Mouse (Mus musculus) urinary bladder, adult 2 months (tissue): ENCODE data around the gene Atrnl1. TPM values are rescaled to one million over a fixed set of nuclear protein-coding genes. Genes with fewer than 3 reads are reported as not detected.
A peak's percentile ranks its signal among the peaks of the same experiment; 100 is the strongest.
"Not testable (repeated sequence)": the region's sequence is repeated elsewhere in the genome, so short reads cannot be mapped to it uniquely, and the experiment has no call there.

Experiments
- DNase-seq: peaks from one replicate; pipeline ENCODE4 v3.0.0; 2022; ENCODE audit warnings: low spot score
- polyA plus RNA-seq: library from polyadenylated mRNA; depleted of rRNA; stranded (reverse); fragments of >200 nt; gene quantifications from 2 replicates; pipeline ENCODE4 v1.2.3, GENCODE M21; 2012

The Atrnl1 gene
- polyA plus RNA-seq, 1 experiment = 10.9 TPM

DNA sequence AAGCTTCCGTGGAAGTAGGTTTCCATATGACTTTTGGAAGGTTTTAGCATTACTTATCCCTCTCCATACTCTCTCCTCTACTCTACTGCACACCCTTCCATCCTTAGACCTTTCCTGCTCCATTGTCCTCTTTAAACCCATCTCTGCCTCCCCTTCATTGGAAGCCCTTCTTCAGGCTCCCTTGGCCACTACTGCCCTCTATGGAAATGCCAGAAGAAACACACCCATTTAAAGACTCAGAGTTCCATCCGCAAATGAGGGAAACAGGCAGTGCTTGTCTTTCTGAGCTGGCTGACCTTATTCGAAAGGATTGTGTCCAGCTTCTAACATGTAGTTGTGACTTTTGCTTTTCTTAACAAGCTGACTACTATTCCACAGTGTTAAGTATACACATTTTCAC lies 81.7 kb downstream of the Atrnl1 start:
- no peak for DNase-seq

DNA sequence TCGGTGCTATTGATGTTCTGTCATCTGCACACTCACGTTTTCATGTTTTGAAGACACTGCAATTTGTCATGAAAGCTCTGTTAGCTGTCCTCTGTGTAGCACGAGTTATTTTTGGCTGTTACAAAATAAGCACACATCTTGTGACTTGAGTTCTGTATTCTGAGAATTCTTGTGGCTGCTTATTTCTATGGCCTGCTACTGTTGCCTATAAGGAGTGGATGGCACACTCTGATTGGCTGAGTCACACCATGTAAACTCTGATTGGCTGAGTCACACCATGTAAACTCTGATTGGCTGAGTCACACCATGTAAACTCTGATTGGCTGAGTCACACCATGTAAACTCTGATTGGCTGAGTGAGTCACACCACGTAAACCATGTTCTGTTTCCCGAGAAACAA lies 85.9 kb downstream of the Atrnl1 start:
- DNase-seq = not testable (repeated sequence)

DNA sequence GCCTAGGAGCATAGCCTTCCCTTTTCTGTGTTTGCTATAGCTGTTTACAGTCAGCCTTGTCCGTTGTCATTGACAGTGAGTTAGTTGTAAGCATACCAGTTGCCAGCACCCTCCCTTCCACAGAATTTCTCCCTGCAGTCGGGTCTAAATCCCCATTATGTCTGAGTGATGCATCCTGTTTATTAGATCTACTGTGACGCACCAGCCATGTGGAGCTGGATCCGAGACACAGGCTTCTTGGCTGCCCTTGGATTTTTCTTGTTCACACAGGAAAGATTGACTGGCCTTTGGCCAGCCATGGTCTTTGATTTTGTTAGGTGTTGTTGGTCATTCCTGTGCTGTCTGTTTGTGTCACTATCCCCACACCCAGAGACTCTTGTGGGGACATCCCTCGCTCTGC lies 102.3 kb downstream of the Atrnl1 start:
- no peak for DNase-seq

DNA sequence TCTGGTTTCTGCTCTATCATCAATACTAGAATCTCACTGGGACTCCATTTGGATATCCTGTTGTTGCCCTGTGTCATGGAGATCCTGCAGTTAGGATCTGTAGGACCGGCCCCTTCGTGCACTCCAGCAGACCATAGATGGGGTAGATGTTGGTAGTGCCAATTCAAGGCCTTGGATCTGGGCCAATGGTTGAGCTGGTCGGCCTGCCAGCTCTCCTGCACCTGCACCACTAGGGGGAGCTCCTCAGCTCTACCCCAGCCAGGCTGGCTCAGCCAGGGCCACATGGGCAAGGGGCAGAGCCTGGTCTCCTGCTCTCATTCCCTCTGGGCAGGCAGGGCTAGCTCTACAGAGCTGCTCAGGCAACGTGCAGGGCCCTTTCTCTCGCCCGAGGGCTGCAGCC lies 114.1 kb downstream of the Atrnl1 start:
- DNase-seq = peak; percentile 33

DNA sequence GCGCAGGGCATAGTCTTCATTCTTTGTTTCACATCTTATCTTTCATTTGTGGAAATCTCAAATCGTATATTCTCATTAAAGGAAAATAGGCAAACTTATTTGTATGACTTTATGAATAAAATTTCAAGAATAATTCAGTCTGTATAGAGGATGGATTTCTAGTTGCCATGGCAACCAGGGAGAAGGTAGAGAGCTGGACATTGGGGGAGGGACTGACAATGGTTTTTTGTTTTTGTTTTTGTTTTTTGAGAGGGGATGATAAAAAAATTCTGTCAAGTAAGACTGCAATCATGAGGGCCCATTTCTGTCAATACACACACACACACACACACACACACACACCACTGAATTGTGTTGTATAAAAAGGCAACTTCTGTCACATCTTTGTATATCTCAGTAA lies 114.5 kb downstream of the Atrnl1 start:
- DNase-seq = no peak

DNA sequence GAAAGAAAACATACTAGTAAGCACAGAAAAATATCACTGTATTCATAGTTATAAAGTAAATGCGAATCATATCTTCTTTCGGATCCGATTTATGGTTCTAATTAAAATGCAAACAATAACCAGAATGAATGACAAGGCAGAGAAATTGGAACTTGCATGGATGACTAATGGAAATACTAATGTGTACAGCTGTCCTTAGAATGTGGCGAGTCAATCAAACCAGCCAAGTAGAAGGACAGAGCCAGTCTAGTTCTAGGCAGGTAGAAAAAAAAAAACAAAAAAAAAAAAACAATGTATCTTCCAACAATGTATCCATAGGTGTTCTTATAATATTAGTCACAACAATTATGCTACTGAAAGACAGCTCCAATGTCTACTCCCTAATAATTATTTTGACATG lies 116.2 kb downstream of the Atrnl1 start:
- no peak for DNase-seq

DNA sequence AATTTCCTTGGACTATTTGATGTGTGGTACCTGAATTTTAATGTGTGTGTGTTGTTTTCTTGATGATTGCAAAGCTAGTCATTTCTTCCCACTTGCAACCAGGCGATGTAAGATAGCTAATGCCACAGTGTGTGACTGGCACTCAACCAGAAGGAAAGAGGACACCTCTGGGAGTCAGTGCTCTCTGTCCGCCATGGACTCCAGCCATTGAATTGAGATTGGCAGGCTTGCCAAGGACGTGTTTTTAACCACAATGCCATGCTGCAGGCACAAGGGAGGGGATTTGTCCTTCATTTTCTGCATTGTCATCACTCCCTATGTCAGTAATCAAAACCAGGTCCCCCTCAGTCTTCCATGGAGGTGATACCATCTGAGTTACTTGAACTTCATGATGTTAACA lies 126.6 kb downstream of the Atrnl1 start:
- DNase-seq = no peak

DNA sequence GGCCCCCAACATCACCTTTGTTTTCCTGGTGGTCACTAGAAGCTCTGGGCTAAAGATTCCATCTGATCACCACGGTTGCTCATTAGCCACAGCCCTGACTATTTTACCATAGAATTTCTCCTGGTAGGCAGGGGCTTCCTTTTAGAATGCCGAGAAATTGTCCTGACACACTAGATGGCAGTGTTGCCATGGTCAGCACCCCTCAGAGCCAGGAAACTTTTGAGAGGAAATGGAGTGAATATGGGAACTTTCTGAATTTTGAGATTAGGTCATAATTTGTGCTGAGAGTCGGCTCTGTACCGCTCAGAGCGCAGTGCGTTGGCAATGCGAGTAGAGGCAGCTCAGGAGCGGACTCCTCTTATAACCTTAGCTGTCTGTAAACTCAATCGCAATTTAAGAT lies 134.7 kb downstream of the Atrnl1 start:
- DNase-seq = no peak

DNA sequence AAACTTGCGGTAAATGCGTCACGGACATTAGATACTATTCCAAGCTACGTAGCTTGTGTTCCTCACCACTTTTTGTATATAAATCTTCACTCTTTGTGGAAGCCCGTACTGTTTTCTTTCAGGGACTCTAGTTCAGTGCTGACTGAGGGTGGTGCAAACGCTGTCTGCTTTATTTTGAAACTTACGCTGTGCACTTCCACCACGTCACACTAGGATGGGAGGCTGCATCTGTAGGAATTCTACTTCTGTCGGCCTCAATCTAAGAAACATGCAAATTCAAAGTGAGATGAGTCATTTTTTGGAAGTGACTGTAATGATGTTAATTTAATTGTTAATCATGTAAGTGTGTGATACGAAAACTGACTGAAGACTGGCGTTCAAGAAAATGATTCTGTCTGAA lies 135.7 kb downstream of the Atrnl1 start:
- DNase-seq = no peak

DNA sequence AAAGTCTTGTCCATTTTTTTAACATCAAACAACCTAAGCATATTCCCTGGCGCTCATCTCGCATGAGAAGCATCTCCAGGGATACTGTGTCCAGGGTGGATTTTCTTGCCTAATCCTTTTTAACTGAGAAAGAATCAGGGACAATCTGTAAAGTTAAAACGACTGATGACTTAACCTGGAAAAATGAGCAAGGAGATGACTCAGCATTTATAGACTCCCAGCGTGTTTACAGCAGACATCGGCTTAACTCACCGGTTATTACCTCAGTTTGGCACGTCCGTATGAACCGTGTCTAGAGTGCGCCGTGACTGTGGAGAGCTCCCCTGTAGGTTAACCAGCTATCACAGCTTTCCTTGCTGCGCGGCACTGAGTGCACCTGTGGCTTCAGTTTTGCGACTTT lies 141.4 kb downstream of the Atrnl1 start:
- DNase-seq = no peak

DNA sequence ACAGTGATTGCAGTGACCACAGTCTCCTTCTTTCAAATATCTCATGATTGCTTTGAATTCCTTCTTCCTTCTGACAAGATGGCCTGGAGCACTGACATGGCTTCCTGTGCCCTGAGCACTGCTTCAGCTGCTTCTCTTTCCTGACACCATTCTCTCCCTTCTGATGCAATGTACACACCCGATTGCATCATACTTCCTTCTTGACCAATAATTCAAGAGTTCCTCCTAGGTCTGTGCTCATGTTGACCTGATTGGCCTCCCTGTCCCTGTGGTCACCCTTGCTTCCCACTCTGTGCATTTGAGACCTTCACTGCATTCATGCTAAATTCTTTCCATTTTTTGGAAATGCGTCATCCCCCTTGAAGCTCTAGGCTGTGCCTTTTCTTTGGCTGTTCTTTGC lies 151.7 kb downstream of the Atrnl1 start:
- DNase-seq = no peak

DNA sequence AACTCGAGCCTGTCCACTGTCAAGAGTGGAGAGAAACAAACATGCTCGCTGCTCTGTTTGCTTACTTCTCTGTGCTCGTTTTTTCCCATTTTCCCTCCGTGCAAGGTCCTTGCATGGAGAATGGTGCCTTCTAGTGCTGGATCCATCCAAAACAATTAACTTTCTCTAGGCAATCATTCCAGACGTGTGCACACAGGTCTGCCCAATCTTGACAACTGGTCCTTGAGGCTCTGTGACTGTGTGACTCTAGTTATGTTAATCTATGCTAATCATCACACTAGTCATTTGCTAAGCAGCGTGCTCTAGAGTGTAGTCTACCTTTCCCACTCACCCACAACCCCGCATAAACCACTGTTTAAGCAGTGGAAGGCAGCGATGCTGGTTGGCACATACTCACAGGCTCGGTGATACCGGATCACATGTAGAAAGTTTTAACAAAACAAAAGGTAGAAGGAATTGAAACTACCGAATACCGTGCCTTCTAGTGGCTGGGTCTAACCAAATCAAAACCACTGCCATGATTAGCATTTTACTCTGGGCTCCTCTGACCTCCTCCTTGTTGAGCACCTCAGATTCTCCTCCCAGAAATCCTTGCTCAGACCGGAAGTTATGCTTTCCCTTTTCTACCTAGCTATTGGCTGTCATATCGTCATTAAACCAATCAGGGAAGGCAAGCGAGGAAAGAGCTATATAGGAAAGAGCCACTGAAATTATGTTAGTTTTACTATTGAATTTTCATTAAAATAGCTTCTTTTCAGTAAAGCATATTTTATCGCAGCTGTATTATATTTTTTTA lies 153.9 kb downstream of the Atrnl1 start:
- DNase-seq = no peak

DNA sequence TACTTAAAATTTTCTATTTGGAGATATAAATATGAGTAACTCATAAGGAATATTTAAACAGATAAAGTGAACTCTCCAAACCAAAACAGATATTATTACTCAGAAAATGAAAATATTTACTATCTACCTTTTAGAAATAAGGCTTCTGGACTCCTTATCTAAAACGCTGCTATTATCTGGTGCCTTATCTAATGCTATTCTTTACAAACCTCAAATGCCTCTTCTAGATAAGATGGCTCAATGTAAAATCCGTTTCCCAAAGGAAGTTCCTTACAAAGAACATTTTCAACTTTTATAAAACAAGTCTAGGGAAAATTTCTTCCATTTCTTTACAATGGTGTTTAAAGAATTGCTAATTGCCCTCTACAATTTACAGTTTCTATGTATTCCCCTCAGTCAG lies 156.2 kb downstream of the Atrnl1 start:
- no peak for DNase-seq

DNA sequence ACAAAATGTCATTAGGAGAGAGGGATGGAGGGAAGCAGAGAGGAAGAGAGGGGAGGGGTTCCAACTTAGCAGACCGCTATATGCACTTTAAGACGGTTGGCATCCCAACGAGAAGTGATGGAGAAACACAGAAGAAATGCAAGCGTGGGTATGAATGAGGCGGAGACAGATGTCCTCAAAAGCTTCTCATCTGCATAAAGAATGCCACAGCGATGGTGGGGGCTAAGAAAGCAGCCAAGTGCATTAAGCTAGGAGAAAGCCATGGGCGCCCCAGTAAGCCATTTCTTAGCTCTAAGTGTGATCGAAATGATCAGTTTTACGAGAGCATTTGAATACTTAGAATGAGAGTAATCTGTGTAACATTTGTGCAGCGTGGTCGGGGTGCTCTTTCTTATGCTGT lies 157.8 kb downstream of the Atrnl1 start:
- DNase-seq = no peak

DNA sequence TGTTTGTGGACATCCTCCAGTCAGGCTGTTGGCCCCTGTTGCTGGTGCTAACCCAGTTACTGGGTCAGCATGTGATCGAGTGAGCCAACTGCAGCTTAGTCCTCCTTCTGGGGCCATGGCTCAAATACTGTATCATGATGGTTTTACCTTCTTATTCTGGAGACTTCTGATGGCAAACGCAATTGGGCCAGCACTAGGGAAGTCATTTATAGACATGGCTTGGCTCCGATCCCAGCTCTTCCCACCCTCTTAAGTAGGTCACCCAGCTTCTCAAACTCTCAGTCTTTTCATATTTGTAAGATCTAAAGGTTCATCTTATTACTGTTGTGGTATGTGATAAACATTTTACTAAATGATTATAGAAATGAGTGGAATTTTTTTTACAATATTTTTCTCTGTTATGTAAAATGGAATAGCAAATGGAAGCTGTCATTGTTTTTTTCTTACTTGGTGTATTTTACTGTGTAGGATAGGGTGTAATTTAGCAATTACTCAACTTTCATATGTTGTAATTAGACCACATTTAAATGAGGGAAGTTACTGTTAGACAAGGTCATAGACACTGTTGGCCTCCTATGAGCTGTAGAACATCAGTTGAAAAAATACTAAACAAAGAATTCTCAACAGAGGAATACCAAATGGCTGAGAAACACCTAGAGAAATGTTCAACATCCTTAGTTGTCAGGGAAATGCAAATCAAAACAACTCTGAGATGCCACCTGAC lies 171.7 kb downstream of the Atrnl1 start:
- DNase-seq = no peak

DNA sequence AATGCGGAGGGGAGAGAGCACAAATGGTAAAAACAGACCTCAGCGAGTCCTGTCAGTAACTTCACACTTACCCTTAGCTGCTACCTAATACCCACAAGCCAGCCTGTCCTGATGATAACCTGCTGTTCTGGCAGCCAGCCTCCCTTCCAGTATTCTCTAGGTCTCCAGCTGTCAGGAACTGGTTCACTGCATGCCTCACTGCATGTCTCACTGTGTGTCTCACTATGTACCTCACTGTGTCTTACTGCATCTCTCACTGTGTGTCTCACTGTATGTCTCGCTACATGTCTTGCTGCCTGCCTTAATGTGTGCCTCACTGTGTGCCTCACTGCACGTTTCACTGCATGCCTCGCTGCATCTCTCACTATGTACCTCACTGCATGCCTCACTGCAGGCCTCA lies 175.9 kb downstream of the Atrnl1 start:
- no peak for DNase-seq

DNA sequence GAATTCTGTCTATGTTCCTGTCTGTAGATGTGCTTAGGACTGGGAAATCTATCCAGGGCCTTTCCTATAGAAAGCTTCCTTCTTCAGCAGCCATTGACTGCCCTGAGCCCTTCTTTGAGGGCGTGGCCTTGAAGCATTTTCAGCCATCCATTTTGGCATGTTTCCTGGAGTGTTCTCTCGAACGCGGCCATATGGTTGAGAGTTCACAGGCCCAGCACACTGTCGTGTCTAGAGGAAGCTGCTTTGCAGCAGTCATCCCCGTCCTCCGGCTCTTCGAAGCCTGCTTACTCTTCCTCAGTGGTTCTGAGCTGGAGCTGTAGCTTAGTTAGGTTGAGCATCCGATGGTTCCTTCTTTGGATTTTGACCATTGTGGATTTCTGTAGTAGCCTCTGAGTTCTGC lies 191.4 kb downstream of the Atrnl1 start:
- no peak for DNase-seq

DNA sequence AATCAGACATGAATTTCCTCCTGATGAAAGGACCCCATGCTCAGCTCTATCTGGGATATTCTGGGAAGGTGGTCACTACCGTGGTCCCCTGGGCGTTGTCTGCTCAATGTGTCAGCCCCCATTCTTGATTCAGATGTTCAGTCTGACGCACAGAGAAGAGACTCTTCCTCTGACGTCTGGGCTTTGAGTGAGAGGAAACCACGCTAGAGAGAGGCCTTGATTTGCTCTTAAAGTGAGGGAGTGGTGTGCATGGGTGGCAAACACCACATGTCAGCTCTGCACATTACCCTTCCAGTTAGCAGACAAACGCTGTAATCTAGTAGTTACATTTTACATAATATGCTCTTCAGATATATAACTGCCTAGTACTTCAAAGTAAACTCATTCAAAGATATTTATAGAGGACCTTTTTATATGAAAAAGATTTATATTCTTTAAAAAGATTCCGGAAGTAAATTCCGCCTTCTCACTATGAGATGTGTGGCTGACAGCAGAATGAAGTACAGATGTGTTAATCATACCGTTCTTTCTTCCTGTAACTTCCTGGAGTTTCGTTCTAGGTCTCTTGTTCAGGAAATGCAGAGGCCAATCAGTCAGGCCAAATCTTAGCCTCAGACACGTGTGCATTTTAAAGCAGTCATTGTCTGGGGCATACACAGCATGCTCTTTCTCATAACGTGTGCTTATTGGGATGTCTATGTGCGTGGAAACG lies 192.1 kb downstream of the Atrnl1 start:
- DNase-seq = no peak

DNA sequence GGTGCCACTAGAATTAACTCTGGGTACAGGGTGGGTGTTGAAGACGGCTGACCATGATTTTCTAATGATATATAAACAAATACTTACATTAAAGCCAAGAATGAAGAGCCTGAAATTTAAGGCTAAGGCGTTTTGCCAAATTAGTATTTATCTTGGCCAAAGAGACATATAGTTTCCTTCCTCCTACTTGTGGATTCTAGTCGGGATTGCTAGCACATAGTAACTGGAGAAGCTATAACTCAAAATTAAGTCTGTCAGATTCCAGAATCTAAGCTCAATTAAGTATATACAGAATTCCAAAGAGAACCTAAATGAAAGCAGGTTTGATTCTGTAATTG lies 192.6 kb downstream of the Atrnl1 start:
- DNase-seq = no peak

DNA sequence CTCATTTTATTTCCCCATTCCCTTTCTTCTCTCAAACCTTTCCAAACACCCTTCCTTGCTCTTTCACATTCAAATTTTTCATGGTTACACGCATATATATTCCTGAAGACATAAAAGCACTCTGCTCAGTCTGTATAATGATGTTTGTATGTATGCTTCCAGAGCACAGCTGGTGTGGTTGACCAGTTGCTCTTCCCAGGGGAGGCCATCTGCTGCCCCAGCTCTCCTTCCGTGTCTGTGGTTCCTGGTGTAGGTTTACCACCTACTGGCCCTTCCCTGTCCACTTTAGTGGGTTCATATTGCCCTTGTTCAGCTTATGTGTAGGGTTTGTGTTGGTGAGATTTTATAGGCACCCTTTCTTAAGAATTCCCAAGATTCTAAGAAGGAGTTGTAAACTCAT lies 197.5 kb downstream of the Atrnl1 start:
- DNase-seq = no peak

DNA sequence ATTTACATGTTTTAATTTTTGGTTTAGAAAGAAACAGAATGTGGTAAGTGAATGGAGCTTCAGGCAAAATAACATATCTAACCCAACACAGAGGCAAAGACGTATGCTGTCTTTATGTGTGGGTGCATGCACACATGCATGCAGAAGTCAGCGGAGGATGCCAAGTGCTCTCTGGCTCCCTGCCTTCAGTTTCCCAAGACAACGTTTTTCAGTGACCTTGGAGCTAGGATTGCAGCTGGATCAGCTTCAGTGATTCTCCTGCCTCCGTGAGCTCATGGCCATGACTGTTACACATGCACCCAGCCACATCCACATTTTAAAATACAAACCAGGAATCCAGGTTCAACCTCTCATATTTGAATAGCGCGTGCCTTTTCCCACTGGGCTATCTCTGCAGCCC lies 203.5 kb downstream of the Atrnl1 start:
- DNase-seq = no peak

DNA sequence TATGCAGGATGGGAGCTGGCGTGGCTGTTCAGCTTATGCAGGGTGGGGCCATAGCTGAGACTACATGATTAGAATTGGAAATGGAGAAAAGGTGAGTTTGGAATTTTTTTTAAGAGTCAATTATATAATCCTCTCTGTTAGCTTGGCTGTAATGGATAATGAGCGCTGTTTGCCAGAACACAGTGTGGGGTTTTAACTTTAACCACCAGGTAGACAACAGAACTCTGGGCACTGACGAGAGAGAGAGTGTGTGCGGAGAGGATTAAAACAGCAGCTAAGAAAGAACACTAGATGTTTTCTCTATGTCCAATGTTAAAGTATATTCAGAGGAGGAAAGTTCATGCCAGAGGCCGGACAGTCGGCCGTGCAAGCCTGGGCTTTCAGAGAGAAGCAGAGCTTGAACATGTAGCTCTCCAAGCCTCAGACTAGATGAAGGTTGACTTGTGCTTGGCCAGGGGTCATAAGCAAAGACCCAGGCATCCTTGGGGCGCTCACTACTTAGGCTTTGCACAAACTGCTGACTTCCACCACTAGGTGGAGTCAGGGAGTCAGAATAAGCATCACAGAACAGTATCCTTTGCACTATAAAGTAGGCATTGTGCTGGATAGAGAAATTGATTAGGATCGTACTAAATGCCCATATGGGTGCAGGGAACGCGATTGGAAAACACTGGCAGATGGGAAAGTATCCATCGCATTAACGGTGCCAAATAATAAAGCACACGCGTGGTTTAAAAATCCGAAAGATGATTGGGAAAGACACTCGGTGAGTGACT lies 205.6 kb downstream of the Atrnl1 start:
- no peak for DNase-seq
